Mouse (Mus musculus) spleen, postnatal 36 days (tissue): ENCODE data around the gene 4930505A04Rik.
A peak's percentile ranks its signal among the peaks of the same experiment; 100 is the strongest.
"Not testable (repeated sequence)": the region's sequence is repeated elsewhere in the genome, so short reads cannot be mapped to it uniquely, and the experiment has no call there.

Source experiments
- DNase-seq, 2 experiments: peaks; one replicate each; pipeline ENCODE4 v3.0.0; 2022; ENCODE audit warnings: low spot score in 2 of 2, mixed read lengths in 1 of 2

The 4930505A04Rik gene

DNA sequence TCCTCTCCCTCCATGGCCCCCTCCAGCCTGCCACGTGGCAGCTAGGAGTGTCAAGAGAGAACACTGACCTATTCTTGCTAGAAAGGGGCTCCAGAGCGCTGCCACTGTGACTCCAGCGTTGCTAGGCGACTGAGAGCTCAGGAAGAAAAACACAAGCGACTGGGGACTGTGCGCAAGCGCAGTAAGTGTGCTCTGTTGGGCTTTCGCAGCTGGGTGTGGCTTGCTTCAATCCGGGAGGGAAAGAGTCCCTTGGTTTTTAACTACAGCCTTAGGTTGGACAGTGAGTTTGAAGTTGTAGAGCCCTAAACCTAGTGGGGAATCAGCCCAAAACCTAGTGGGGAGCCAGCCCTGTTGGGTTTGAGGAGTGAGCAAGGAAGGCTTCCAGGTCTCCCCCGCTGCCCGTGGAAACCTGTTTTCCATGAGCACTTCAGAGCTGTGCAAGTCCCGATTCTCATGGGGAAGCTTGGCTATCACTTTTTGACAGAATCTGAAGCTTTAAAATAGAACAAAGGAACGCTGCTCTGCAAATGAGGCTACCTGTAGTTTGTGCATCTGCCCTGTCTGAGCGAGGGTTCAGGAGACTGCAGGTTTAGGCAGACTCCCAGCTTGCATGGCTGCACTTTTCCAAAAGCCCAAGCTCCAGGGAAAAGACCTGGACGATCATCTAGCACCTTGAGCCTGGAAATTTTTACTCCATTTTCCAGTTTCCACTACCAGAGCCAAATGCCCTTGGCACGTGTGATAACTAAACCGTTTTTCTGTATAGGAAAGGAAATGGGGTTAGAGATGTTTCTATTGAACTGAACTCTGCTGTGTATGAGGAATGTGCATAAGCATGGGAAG is at the start of gene 4930505A04Rik:
4930505A04Rik (minus strand) TSS at position 77 of the 843 bp plus-strand sequence.
- DNase-seq, result peak; percentile 3 to 9

DNA sequence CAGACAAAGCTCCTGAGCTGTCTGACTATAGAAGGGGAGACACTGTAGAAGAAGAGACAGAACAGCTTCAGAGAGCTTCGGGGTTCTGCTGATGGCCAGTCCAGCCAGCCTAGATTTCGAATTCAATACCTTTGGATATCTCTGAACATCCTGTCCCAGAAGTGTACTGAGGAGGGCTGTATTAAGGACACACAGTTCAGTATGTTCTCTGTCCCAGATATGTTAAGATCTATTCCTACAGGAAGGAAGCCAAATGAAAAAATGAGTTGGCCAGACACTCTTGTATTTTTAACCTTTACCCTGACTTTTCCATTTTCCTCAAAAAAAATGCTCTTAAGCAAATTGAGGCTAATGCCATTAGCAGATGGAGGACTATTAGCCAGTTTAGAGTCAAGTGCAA is 45.5 kb upstream of the 4930505A04Rik start:
- no peak for DNase-seq

DNA sequence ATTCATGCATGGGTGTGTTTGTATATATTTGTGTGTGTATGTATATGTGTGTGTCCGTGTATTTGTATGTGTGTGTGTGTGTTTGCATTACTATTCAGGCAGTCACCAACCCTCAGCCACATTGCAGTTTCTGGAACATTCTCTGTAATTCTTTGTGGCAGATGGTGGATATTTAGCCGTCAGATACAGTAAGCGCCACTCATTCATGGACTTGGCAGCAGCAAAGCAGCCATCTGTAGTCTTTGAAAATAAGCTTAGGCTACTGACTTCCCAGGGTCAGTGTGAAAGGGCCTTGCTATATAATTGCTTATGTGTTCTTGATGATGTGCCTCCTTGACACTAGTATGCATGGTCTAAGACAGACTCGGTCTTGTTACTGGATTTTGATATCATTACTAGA is 36.6 kb upstream of the 4930505A04Rik start:
- no peak for DNase-seq

DNA sequence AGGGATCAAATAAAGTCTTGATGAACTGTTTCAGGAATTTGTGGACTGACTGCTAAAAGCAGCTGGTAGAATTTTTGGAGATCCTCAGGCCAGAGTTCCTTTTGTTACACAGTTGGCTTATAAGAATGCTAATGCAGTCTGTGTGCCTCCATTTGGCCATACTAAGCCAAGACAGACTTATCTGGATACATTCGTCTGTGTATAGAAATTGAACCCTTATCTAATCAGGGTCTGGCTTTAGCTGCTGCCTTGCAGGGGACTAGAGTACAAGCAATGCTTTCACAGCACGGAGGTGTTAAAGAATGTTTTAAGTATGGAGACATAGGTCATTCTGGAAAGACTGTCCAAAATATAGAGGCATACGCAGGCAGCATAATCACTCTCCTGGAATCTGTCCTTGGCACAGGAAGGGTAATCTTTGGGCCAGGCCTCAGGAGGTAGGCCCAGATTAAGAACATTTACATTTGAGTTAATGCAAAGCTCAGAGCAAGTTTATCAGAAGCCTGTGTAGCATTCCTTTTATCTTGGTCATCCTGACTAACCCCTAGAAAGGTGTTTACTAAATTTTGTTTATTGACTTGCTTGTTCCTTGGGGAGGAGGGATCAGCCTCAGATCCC is 27.2 kb upstream of the 4930505A04Rik start:
- no peak for DNase-seq

DNA sequence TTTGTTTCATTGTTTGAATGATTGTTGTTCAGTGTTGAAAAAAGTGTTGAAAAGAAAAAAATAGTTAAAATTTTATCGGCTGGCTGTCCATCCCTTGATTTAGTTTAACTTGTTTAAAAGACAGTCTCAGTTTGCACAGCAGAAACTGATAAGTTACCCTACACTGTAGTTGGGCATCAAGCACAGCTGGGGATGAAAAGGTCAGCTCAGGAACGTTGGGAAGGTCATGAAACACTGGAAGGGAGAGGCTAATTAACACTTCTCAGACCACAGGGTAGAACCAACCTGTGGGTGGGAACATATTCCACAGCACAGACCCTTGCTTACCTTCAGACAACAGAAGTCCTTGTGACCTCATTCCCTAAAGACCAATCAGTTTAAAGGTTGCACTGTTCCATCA is 25.5 kb upstream of the 4930505A04Rik start:
- no peak for DNase-seq

DNA sequence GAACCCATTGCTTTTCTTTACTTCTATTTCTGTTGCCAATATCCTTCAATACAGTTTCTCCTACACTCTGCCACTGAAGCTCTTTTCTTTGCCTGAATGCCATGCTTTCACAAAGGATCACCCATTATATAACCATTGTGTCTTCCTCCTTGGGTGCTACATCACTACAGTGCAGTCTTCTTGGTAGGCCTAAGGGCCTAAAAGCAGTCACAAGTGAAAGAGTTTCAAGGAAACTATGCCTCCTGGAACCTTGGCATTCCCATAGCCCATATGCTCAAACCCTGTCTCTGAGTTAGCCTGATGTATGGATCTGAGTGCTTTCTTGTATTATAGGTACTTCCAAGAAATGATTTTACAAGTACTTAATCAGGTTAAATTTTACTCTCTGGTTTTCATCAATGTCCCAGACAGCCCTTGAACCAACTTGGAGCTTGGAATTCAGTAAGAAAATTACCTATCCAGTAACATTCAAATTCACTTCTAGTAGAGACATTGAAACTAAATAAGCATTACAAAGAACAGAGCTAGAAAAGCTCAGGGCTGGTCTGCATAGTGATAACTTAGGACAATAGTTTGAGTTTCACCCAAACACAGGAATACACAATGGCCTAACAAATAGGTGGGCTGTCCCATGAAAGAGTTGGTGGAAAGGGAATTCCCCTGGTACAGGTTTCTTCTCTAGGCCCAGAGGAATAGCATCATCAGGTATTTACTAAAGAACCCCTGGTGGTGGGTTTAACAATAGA is 20.1 kb upstream of the 4930505A04Rik start:
- DNase-seq, result no peak

DNA sequence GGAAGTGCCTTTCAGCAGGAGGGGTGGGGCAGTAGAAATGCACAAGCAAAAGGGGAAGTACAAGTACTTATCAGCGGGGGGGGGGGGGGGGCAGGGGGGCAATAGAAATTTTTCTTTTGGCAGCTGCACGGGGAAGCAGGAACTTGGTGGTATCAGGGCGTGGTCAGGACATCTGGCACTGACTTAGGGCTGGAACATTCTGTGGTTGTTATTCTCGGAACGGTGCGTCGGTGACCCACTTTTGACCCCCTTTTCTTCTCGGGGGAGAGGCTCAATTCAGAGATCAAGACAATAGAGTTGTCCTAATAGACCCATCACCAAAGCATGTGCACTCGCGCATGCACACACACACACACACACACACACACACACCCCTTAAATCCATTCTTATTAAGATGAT is 16.6 kb upstream of the 4930505A04Rik start:
- no peak for DNase-seq

DNA sequence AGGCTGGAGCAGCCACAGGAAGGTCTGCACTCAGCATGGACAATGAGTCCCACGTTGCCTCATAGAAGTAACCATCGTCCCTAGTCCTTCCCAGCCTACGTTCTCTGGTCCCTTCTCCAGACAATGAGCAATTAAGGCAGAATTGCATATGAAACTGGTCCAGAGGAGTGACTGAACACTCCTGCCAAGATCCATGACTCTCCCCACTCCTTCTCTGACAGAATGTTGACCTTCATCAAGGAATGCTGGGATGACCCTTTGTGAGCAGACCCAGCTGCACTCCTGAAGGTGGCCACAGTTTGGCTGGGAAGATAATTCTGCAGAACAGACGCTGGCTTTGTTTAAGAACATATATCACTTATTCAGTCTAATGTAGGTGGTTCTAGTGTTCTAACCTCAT is 11.7 kb upstream of the 4930505A04Rik start:
- DNase-seq, result no peak

DNA sequence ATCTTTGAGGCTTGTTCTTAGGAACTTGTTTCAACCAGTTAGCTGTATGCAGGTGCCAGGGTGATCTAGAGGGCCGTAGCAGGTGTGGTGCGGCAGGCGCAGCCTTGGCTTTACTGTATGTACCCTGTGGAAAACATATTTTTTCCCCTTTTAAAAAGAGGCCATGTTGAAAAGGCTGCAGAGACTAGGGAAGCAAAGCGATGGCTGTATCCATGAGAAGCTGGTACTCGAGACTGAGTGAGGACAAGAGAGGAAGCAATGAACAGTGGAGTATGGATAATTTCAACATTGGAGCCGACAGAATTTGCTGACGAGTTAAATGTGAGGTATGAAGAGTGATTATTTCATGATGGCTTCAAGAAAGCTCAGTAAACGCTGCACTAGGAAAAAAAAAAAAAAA is 440 bp downstream of the 4930505A04Rik start:
- DNase-seq, result no peak

DNA sequence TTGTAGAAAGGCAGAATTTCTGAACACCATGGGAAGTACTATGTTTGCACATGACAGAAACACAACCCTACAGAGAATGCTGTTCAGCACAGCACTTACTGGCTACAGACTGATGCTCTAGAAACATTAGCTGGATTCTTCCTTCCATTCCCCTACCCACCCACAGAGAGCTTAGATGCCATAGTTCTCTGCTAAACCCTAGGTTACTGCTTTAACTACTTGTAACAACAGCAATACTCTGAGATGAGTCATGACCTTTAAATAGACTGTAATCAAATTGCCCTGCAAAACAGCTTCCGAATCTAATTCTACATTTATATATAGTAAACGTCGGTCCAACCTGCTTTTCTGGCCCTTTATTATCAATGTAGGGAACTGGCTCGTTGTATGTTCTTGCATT is 17.3 kb downstream of the 4930505A04Rik start:
- no peak for DNase-seq

DNA sequence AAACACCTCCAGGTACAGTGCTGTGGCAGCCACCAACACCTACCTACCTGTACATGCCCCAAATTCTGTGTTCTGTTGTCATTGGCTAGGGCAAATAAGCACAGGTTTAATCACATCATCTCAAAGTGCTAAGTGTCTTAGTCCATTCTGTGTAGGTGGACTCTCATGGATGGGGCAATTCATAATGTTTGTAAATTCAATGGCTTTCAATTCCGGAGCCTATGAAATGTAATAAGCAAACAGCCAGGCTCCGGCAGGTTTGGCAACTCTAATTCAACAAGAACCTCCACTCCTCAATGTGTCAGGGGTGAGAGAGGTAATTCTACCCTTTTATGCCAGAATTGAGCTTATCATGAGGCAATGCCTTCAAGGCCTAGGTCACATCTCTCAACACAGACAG is 23.5 kb downstream of the 4930505A04Rik start:
- no peak for DNase-seq

DNA sequence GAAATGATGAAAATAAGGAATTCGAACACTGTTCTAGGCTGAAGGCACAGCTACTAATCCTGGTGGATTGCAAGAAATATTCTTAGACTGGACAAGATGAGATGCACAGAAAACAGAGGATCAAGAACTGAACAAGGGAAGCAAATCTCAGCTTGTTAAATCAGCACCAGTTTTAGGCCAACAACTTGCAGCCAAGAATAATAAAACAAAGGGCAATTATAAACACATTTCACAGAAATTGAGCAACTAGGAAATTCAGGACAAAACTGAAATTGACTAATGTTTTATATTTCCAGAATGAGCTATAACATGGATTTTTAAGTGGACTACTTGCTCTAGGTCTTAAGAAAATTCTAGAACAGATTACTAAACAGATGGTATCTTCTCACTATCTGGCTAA is 24.1 kb downstream of the 4930505A04Rik start:
- DNase-seq, result no peak

DNA sequence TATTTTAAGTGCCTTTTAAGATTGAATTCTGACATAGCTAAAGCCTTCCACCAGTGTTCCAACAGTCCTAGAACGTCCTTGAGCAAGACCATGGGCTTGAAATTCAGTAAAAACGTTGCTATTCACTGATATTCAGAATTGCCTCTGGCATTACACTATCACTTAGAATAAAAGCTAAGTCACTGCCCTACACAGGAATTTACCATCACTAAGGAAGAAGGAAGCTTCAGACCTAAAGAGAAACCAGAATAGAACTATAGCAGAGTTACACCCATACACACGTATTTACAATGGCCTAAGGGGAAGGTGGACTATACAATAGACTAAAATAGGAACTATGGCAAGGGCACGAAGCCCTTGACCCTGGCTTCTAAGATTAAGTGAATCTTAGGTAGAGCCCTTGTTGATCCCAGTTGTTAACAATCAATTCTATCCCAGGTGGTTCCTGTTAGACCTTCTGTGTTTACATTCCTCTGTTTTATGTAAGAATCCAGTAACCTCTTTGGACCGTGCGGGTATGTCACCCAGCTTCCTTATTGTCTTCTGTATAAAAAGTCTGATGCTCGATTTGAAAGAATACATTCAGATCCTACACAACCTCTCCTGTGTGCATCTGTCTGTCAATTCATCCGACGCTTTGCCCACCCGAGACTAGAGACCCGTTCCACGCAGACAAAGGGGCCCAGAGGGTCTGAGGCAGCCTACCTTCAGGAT is 27.3 kb downstream of the 4930505A04Rik start:
- not testable (repeated sequence) for DNase-seq

DNA sequence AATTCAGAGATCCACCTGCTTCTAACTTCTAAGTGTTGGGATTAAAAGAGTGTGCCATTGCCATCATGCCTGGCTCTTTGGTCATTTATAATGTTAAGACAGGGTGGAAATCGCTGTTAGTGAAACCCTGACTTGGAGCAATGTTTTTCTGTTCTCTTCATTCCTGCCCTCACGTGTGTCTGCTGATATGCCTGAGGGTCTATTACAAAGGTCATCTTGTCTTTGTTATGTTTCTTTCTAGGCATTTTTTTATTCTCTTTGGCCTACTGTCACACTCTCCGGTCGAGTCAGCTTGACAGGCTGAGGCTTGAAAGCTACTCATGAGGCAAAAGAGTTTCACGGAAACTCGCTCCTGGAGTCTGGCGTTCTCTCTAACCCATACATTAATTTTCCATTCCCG is 27.9 kb downstream of the 4930505A04Rik start:
- no peak for DNase-seq

DNA sequence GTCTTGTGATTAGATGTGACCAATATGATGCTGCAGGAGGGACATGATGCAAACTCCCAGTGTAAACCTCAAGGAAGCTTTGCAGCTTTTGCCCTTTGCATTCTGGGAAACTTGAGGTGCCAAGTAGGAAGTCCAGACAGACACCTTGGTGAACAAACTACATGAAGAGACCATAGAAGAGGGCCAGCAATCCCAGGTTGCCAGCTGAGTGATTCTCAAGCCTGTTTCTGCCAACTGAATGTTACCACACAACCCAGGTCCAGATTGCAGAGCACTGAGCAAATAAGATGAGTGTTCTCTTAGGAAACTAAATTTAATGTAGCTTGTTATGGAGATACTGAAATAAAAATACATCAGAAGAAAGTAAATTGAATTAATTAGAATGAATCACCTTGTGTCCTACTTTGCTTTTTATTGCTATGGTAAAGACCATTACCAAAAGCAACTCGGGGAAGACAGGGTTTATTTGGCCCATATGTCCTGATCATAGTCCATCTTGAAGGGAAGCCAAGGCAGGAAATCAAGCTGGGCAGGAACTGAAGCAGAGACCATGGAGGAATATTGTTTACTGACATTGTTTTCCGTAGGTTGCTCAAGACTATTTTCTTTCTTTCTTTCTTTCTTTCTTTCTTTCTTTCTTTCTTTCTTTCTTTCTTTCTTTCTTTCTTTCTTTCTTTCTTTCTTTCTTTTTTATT is 38.2 kb downstream of the 4930505A04Rik start:
- DNase-seq, result no peak

DNA sequence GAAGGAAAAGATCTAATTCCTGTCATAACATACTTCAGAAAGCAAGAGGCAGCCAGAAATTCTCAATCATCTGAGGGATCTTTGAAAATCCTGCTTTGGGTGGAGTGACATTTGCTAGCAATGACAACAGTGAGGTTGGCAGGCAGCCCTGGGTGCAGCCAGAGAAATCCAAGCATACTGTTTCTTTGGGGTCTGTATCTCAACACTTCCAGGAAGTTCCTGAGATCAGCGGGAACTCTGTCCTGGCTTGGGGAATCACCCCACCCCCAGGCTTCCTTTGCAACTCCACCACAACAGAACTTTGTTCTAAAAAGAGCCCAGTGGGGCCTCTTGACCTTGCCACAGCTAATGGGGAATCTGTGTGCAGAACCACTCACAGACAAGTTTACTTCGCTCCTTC is 66.0 kb downstream of the 4930505A04Rik start:
- no peak for DNase-seq

DNA sequence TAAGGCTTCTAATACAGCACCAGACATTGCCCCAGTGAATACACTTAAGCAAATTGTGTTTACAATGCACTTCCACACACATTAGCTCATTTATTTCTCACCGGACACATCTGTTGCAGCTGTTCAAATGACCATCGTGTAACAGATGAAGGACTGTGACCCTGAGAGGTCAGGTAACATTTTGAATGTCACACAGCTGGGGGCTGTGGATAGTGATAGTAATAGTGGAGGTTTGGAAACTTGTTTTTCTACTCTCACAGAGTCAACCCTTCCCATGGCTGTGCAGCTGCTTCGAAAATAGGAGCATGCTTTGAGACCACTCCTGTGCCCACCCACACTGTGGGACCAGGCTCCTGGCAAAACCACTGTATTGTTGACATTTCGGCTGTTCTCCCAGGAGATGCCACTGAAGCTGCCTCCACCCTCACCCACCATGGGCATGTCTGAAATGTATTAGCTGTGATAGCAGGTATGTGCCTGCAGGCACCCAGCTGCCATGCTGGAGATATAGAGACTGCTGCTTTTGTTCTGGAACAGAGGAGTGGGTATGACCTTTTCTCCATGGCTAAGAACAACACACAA is 66.9 kb downstream of the 4930505A04Rik start:
- DNase-seq, result no peak

DNA sequence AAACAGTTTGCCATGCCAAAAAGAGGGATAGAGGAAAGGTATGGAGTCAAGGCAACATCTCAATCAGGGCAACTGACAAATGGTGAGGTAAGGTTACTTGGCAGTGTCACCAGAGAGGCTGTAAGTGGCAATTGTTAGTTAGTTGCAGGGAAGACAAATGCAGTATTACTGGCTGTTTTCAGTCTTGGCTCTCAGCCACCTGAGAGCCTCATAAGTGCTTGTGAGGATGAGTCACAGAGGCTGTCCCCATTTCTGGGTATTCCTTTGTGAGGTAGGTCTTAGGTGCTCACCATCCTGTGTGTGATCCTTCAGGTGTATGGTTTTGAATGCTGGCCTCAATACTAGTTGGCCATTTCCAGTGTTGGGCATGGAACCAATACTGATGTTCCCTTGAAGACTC is 77.3 kb downstream of the 4930505A04Rik start:
- no peak for DNase-seq

DNA sequence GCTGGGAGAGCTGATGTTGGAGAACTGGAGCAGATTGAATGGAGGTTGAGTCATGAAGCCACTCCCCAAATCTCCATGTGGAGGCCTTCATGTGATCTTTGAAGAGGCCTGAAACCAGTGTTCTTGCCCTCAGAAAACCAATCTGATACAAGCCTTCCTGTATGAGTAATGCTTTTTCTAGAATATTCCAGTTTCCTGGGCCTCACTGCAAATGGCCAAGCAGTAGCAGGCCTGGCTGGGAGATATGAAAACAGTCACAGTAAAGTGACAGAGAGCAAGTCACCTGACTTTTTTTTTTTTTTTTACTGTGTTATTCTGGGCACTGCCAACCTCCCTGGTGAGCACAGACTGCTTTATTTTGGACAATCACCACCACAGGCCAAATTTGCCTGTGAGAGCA is 88.6 kb downstream of the 4930505A04Rik start:
- DNase-seq, result no peak
